Mouse (Mus musculus) adrenal gland, adult 18-20 months (tissue): ENCODE data around the gene Gtf2h4. TPM values are rescaled to one million over a fixed set of nuclear protein-coding genes. Genes with fewer than 3 reads are reported as not detected.

Source experiments
- DNase-seq, 2 experiments: peaks; one replicate each; pipeline ENCODE4 v3.0.0; 2021 to 2022; ENCODE audit warnings: low spot score in 2 of 2
- long read RNA-seq, 2 experiments: library from polyadenylated mRNA; stranded (forward); transcript quantifications; one replicate each; pipeline ENCODE4 v2.0.0; 2021
- total RNA-seq, 2 experiments: library from RNA; stranded (reverse); gene quantifications; 1 replicate in 1 of 2; 2 replicates in 1 of 2; pipeline ENCODE4 v1.2.3; 2021

The Gtf2h4 gene
- total RNA-seq, result 10 to 100 TPM; 20.2 to 20.8 TPM
- long read RNA-seq, experiment 1, transcript Gtf2h4-201 (14 exons, 1,679 nt), result major isoform, 12 of 14 reads
- long read RNA-seq, experiment 1, partial matches to known transcripts, result 0 of 14 reads
- long read RNA-seq, experiment 1, other reads (novel, unspliced or antisense), result 2 of 14 reads
- long read RNA-seq, experiment 2, transcript Gtf2h4-201 (14 exons, 1,679 nt), result major isoform, 18 of 25 reads
- long read RNA-seq, experiment 2, partial matches to known transcripts, result 3 of 25 reads
- long read RNA-seq, experiment 2, other reads (novel, unspliced or antisense), result 3 of 25 reads

- DNase-seq, result peak; percentile 66 to 72
Measured at GRCm38 (mm10) chr17:35673416-35674035, at the start of gene Gtf2h4. Gtf2h4 (minus strand) TSS chr17:35673739.

GRCm38 (mm10) chr17:35721676-35722075 lies 48.1 kb upstream of the Gtf2h4 start:
- DNase-seq, result no peak

- DNase-seq, result no peak
Measured at GRCm38 (mm10) chr17:35720340-35720727, 46.8 kb upstream of the Gtf2h4 start.

GRCm38 (mm10) chr17:35719616-35720339 lies 46.2 kb upstream of the Gtf2h4 start:
- DNase-seq, result no peak

- no peak for DNase-seq
Measured at GRCm38 (mm10) chr17:35717080-35717479, 43.5 kb upstream of the Gtf2h4 start.

GRCm38 (mm10) chr17:35716114-35716513 lies 42.6 kb upstream of the Gtf2h4 start:
- DNase-seq, result no peak

GRCm38 (mm10) chr17:35710705-35711347 lies 37.3 kb upstream of the Gtf2h4 start:
- no peak for DNase-seq

- DNase-seq, result no peak
Measured at GRCm38 (mm10) chr17:35708611-35709010, 35.1 kb upstream of the Gtf2h4 start.

- DNase-seq, result no peak
Measured at GRCm38 (mm10) chr17:35707929-35708328, 34.4 kb upstream of the Gtf2h4 start.

- DNase-seq, result no peak
Measured at GRCm38 (mm10) chr17:35705836-35706235, 32.3 kb upstream of the Gtf2h4 start.

GRCm38 (mm10) chr17:35704621-35705464 lies 31.3 kb upstream of the Gtf2h4 start, which contains the start of gene Ddr1:
Ddr1 (minus strand) TSS chr17:35704621.
- DNase-seq, result no peak

- DNase-seq, result no peak
Measured at GRCm38 (mm10) chr17:35703751-35704271, 30.3 kb upstream of the Gtf2h4 start.

- no peak for DNase-seq
Measured at GRCm38 (mm10) chr17:35703065-35703464, 29.5 kb upstream of the Gtf2h4 start.

GRCm38 (mm10) chr17:35702605-35703004 lies 29.1 kb upstream of the Gtf2h4 start:
- no peak for DNase-seq

- no peak for DNase-seq
Measured at GRCm38 (mm10) chr17:35701978-35702461, 28.5 kb upstream of the Gtf2h4 start.

- DNase-seq, result no peak
Measured at GRCm38 (mm10) chr17:35701203-35701977, 27.9 kb upstream of the Gtf2h4 start.

GRCm38 (mm10) chr17:35700371-35700961 lies 26.9 kb upstream of the Gtf2h4 start:
- DNase-seq, result peak; percentile 77 to 78

- DNase-seq, result peak; percentile 64 to 67
Measured at GRCm38 (mm10) chr17:35699919-35700318, 26.4 kb upstream of the Gtf2h4 start.

GRCm38 (mm10) chr17:35698501-35698883 lies 25.0 kb upstream of the Gtf2h4 start:
- DNase-seq, result no peak
